Mouse (Mus musculus) neural tube, embryonic 10.5 days (tissue): ENCODE data around the gene Olfr859.
"Not testable (repeated sequence)": the region's sequence is repeated elsewhere in the genome, so short reads cannot be mapped to it uniquely, and the experiment has no call there.

Experiments
- DNase-seq: peaks from one replicate; pipeline ENCODE4 v3.0.0-alpha.2; 2017; ENCODE audit warnings: low spot score; ENCODE audit errors: extremely low spot score

Olfr859 gene

GRCm38 (mm10) chr9:19804606-19805005 lies at the start of gene Olfr859:
Olfr859 (plus strand) TSS chr9:19804906.
- DNase-seq: not testable (repeated sequence)

GRCm38 (mm10) chr9:19769136-19769535 lies 35.6 kb upstream of the Olfr859 start:
- DNase-seq: no peak

GRCm38 (mm10) chr9:19769701-19770100 lies 35.0 kb upstream of the Olfr859 start:
- no peak for DNase-seq

- DNase-seq: no peak
These were observed 24.7 kb upstream of the Olfr859 start, which contains the start of gene Olfr58 for GRCm38 (mm10) chr9:19779983-19780382. Olfr58 (plus strand) TSS chr9:19780283.

GRCm38 (mm10) chr9:19803000-19803399 lies 1.7 kb upstream of the Olfr859 start:
- DNase-seq: no peak

- no peak for DNase-seq
These were observed 44.9 kb downstream of the Olfr859 start, which contains the start of gene Olfr860 for GRCm38 (mm10) chr9:19849647-19850046. Olfr860 (minus strand) TSS chr9:19849747.
